Mouse (Mus musculus): Measurements from ENCODE around the gene Unc93b1. TPM values are rescaled to one million over a fixed set of nuclear protein-coding genes. Genes with fewer than 3 reads are reported as not detected.
A peak's percentile ranks its signal among the peaks of the same experiment; 100 is the strongest.

The Unc93b1 gene
- polyA plus RNA-seq, 1 experiment from 2014 or later: 40.0 TPM

- ATAC-seq: no peak
- Histone ChIP-seq H3K4me2 (replicated peaks; ENCODE audit: low read depth, low read length) (peak overlapping the region; percentile 43; the same call in 1 of the 2 replicates), H3K36me3 (ENCODE audit: insufficient read depth, low read length) (no peaks in the 10 kb centered on the region), H3K9me3 (ENCODE audit: low read length) (no peaks in the 10 kb centered on the region), H3K9ac (replicated peaks; ENCODE audit: low read depth) (no peak overlapping the region), H3K4me1 (ENCODE audit: insufficient read depth, low read depth, low read length) (peaks cover 25% of the 10 kb centered on the region), H3K27me3 (replicated peaks; ENCODE audit: insufficient read depth, low read length) (no peaks in the 10 kb centered on the region), H3K27ac (ENCODE audit: low read length) (peak overlapping the region; percentile 76), H3K4me3 (ENCODE audit: low read depth, low read length) (no peak overlapping the region)
- TF ChIP-seq CTCF (IDR thresholded peaks at IDR 0.05) (no peak), EP300 (IDR thresholded peaks at IDR 0.05) (no peak)
- 73% methylated on average over 4 of the region's 4 CpGs for WGBS
- no peak for DNase-seq (ENCODE audit: low spot score)
Observed at GRCm38 (mm10) chr19:3928779-3929178, 6.2 kb upstream of the Unc93b1 start.

GRCm38 (mm10) chr19:3929211-3929941 is 5.6 kb upstream of the Unc93b1 start, which contains the start of gene Aldh3b1:
Aldh3b1 (minus strand) TSS chr19:3929808.
- Histone ChIP-seq H3K4me3 (ENCODE audit: low read depth, low read length) (no peak within 1 kb of the TSS), H3K4me1 (ENCODE audit: insufficient read depth, low read depth, low read length) (peaks cover 19% of the 10 kb centered on the region), H3K27me3 (replicated peaks; ENCODE audit: insufficient read depth, low read length) (no peaks in the 10 kb centered on the region), H3K36me3 (ENCODE audit: insufficient read depth, low read length) (no peaks in the 10 kb centered on the region), H3K4me2 (replicated peaks; ENCODE audit: low read depth, low read length) (peak within 1 kb of the TSS; percentile 43), H3K27ac (ENCODE audit: low read length) (peak within 1 kb of the TSS; percentile 76), H3K9ac (replicated peaks; ENCODE audit: low read depth) (no peak within 1 kb of the TSS), H3K9me3 (ENCODE audit: low read length) (no peaks in the 10 kb centered on the region)
- WGBS: 7% methylated on average over 12 of the region's 12 CpGs
- DNase-seq (ENCODE audit: low spot score) (peak; percentile 83), ATAC-seq (peak; percentile 78)
- no peak for TF ChIP-seq CTCF (IDR thresholded peaks at IDR 0.05)
- no peak for TF ChIP-seq EP300 (IDR thresholded peaks at IDR 0.05)

- no peak for DNase-seq (ENCODE audit: low spot score)
- 57% methylated on average over 18 of the region's 21 CpGs for whole genome bisulfite sequencing
- no peaks in the 10 kb centered on the region for H3K36me3 ChIP-seq (ENCODE audit: insufficient read depth, low read length)
- peaks cover 18% of the 10 kb centered on the region for H3K4me1 ChIP-seq (ENCODE audit: insufficient read depth, low read depth, low read length)
- H3K9me3 ChIP-seq (ENCODE audit: low read length): no peaks in the 10 kb centered on the region
- peak overlapping the region; percentile 76 for H3K27ac ChIP-seq (ENCODE audit: low read length)
- no peak for ATAC-seq
- no peak overlapping the region for H3K4me3 ChIP-seq (ENCODE audit: low read depth, low read length)
- no peaks in the 10 kb centered on the region for H3K27me3 ChIP-seq (replicated peaks; ENCODE audit: insufficient read depth, low read length)
- no peak for TF ChIP-seq EP300 (IDR thresholded peaks at IDR 0.05)
- TF ChIP-seq CTCF (IDR thresholded peaks at IDR 0.05): no peak
- no peak overlapping the region for H3K9ac ChIP-seq (replicated peaks; ENCODE audit: low read depth)
- no peak overlapping the region for H3K4me2 ChIP-seq (replicated peaks; ENCODE audit: low read depth, low read length)
Observed at GRCm38 (mm10) chr19:3930262-3931057, 4.5 kb upstream of the Unc93b1 start.

GRCm38 (mm10) chr19:3931716-3932115 is 3.3 kb upstream of the Unc93b1 start:
- Histone ChIP-seq H3K9ac (replicated peaks; ENCODE audit: low read depth) (no peak overlapping the region), H3K9me3 (ENCODE audit: low read length) (no peaks in the 10 kb centered on the region), H3K36me3 (ENCODE audit: insufficient read depth, low read length) (no peaks in the 10 kb centered on the region), H3K27me3 (replicated peaks; ENCODE audit: insufficient read depth, low read length) (no peaks in the 10 kb centered on the region), H3K4me2 (replicated peaks; ENCODE audit: low read depth, low read length) (no peak overlapping the region), H3K27ac (ENCODE audit: low read length) (no peak overlapping the region), H3K4me1 (ENCODE audit: insufficient read depth, low read depth, low read length) (peaks cover 24% of the 10 kb centered on the region), H3K4me3 (ENCODE audit: low read depth, low read length) (no peak overlapping the region)
- 91% methylated on average over 9 of the region's 9 CpGs for WGBS
- ATAC-seq: no peak
- TF ChIP-seq CTCF (IDR thresholded peaks at IDR 0.05) (no peak), EP300 (IDR thresholded peaks at IDR 0.05) (no peak)
- no peak for DNase-seq (ENCODE audit: low spot score)

GRCm38 (mm10) chr19:3935896-3936850 is 1.2 kb downstream of the Unc93b1 start:
- peak overlapping the region; percentile 47; the same call in 1 of the 2 replicates for H3K27ac ChIP-seq (ENCODE audit: low read length)
- no peaks in the 10 kb centered on the region for H3K9me3 ChIP-seq (ENCODE audit: low read length)
- H3K4me2 ChIP-seq (replicated peaks; ENCODE audit: low read depth, low read length): peak overlapping the region; percentile 92
- no peaks in the 10 kb centered on the region for H3K27me3 ChIP-seq (replicated peaks; ENCODE audit: insufficient read depth, low read length)
- DNase-seq (ENCODE audit: low spot score) (peak; percentile 76), ATAC-seq (peak; percentile 59)
- H3K36me3 ChIP-seq (ENCODE audit: insufficient read depth, low read length): no peaks in the 10 kb centered on the region
- H3K4me1 ChIP-seq (ENCODE audit: insufficient read depth, low read depth, low read length): peaks cover 6% of the 10 kb centered on the region; the same call in 1 of the 2 replicates
- H3K4me3 ChIP-seq (ENCODE audit: low read depth, low read length): peak overlapping the region; percentile 55
- peak overlapping the region; percentile 51 for H3K9ac ChIP-seq (replicated peaks; ENCODE audit: low read depth)
- WGBS: 8% methylated on average over 22 of the region's 22 CpGs
- TF ChIP-seq EP300 (IDR thresholded peaks at IDR 0.05): no peak
- TF ChIP-seq CTCF (IDR thresholded peaks at IDR 0.05): no peak
